Mouse (Mus musculus): ENCODE results near the gene Zfp326. TPM values are rescaled to one million over a fixed set of nuclear protein-coding genes. Genes with fewer than 3 reads are reported as not detected.
A peak's percentile ranks its signal among the peaks of the same experiment; 100 is the strongest.

The Zfp326 gene
- polyA plus RNA-seq, 1 experiment from 2014 or later, result 44.1 TPM

DNA sequence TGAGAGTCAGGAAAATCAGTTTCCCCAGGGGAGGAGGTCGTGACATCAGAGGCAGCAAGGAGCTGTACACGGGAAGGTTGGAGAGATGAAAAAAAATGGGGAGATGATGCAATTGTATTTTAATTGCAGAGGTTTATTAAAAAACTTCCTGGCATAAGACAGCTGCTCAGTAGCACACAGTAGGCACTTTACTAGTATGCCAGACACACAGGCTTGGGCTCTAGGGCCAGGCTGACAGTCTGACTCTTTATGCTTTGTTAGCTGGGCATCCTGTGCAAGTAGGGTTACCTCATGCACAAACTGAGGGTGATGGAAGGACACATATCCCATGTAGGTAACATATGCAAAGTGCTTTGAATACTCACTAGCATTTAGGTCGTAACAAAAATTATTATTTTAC is 5.2 kb upstream of the Zfp326 start:
- Histone ChIP-seq H3K9ac (ENCODE audit: low read length) (no peak overlapping the region), H3K9me3 (ENCODE audit: control insufficient read depth, low read length) (no peaks in the 10 kb centered on the region), H3K27ac (replicated peaks; ENCODE audit: low read depth, low read length) (no peak overlapping the region), H3K4me2 (ENCODE audit: low read depth, severe bottlenecking) (no peak overlapping the region), H3K27me3 (ENCODE audit: control insufficient read depth, insufficient read depth, low read length) (no peaks in the 10 kb centered on the region), H3K36me3 (ENCODE audit: control insufficient read depth, insufficient read depth, low read length) (no peaks in the 10 kb centered on the region), H3K4me1 (ENCODE audit: control insufficient read depth, insufficient read depth, low read length) (no peaks in the 10 kb centered on the region), H3K4me3 (ENCODE audit: low read depth, low read length) (no peak overlapping the region)
- ATAC-seq (ENCODE audit: insufficient number of reproducible peaks, low FRiP score, low TSS enrichment, low read depth), result no peak
- 85% methylated on average over 3 of the region's 3 CpGs for WGBS
- no peak for DNase-seq (ENCODE audit: low spot score)

DNA sequence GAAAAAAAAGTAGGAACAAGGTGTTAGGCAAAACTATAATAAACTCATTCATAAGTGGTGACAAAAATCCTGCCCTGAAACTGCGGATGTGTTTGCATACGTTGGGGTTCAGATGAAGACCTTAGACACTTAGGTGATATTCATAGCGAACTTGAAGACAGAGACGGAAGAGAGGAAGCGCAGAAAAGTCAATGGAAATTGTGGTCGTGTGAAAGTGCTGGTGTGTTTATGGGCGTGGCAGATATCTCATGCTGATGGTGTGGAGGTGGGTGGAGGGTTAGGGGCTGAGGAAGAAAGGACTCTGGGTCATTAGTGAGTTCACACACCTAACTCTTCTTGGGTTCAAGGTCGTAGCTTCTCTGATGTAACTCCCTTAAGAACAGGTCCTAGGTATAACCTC is 4.2 kb upstream of the Zfp326 start:
- DNase-seq (ENCODE audit: low spot score) (no peak), ATAC-seq (ENCODE audit: insufficient number of reproducible peaks, low FRiP score, low TSS enrichment, low read depth) (no peak)
- no peaks in the 10 kb centered on the region for H3K36me3 ChIP-seq (ENCODE audit: control insufficient read depth, insufficient read depth, low read length)
- no peak overlapping the region for H3K9ac ChIP-seq (ENCODE audit: low read length)
- H3K27ac ChIP-seq (replicated peaks; ENCODE audit: low read depth, low read length), result no peak overlapping the region
- WGBS, result 77% methylated on average over 8 of the region's 8 CpGs
- no peaks in the 10 kb centered on the region for H3K4me1 ChIP-seq (ENCODE audit: control insufficient read depth, insufficient read depth, low read length)
- H3K4me2 ChIP-seq (ENCODE audit: low read depth, severe bottlenecking), result no peak overlapping the region
- H3K4me3 ChIP-seq (ENCODE audit: low read depth, low read length), result no peak overlapping the region
- no peaks in the 10 kb centered on the region for H3K9me3 ChIP-seq (ENCODE audit: control insufficient read depth, low read length)
- H3K27me3 ChIP-seq (ENCODE audit: control insufficient read depth, insufficient read depth, low read length), result no peaks in the 10 kb centered on the region

DNA sequence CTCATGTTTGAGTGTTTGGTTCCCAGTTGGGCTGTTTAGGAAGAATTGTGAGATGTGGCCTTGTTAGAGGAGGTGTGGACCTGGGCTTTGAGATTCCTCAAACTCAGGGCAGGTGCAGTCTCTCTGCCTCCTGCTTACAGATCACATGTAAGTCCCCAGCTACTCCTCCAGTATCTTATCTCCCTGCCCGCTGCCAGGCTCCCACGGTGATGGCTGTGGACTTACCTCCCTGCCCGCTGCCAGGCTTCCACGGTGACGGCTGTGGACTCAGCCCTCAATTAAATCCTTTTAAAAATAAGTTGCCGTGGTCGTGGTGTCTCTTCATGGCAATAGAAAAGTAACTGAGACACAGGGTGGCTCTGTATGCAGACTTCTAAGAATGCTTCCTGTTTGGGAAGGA is 3.4 kb upstream of the Zfp326 start:
- Histone ChIP-seq H3K27me3 (ENCODE audit: control insufficient read depth, insufficient read depth, low read length) (no peaks in the 10 kb centered on the region), H3K4me3 (ENCODE audit: low read depth, low read length) (no peak overlapping the region), H3K9me3 (ENCODE audit: control insufficient read depth, low read length) (no peaks in the 10 kb centered on the region), H3K27ac (replicated peaks; ENCODE audit: low read depth, low read length) (no peak overlapping the region), H3K36me3 (ENCODE audit: control insufficient read depth, insufficient read depth, low read length) (no peaks in the 10 kb centered on the region), H3K4me2 (ENCODE audit: low read depth, severe bottlenecking) (no peak overlapping the region), H3K4me1 (ENCODE audit: control insufficient read depth, insufficient read depth, low read length) (peaks cover 3% of the 10 kb centered on the region; the same call in 1 of the 2 replicates), H3K9ac (ENCODE audit: low read length) (no peak overlapping the region)
- no peak for DNase-seq (ENCODE audit: low spot score)
- WGBS, result 68% methylated on average over 7 of the region's 7 CpGs
- no peak for ATAC-seq (ENCODE audit: insufficient number of reproducible peaks, low FRiP score, low TSS enrichment, low read depth)

DNA sequence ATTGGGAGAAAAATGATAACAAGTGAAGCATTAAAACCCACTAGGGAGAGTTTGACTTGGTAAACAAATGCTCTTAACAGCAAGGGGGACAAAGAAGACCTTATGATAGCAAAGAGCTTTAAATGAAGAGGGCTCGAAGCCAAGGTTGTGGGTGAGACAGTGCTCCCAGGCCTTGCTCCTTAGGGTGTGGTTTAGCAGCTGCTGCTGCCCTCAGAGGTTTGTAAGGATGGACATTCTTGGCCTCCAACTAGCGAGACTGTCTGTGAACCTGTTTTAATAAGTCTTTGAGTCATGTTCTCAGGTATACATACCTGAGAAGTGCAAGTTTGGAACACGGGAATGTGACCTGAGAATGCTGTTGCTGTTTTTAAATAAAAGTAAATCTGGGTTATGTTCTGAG is 2.6 kb upstream of the Zfp326 start:
- Histone ChIP-seq H3K27me3 (ENCODE audit: control insufficient read depth, insufficient read depth, low read length) (no peaks in the 10 kb centered on the region), H3K9me3 (ENCODE audit: control insufficient read depth, low read length) (no peaks in the 10 kb centered on the region), H3K4me3 (ENCODE audit: low read depth, low read length) (no peak overlapping the region), H3K4me1 (ENCODE audit: control insufficient read depth, insufficient read depth, low read length) (peaks cover 12% of the 10 kb centered on the region; the same call in 1 of the 2 replicates), H3K36me3 (ENCODE audit: control insufficient read depth, insufficient read depth, low read length) (no peaks in the 10 kb centered on the region), H3K9ac (ENCODE audit: low read length) (no peak overlapping the region), H3K27ac (replicated peaks; ENCODE audit: low read depth, low read length) (no peak overlapping the region), H3K4me2 (ENCODE audit: low read depth, severe bottlenecking) (no peak overlapping the region)
- DNase-seq (ENCODE audit: low spot score), result no peak
- WGBS, result 74% methylated on average over 3 of the region's 3 CpGs
- ATAC-seq (ENCODE audit: insufficient number of reproducible peaks, low FRiP score, low TSS enrichment, low read depth), result no peak

DNA sequence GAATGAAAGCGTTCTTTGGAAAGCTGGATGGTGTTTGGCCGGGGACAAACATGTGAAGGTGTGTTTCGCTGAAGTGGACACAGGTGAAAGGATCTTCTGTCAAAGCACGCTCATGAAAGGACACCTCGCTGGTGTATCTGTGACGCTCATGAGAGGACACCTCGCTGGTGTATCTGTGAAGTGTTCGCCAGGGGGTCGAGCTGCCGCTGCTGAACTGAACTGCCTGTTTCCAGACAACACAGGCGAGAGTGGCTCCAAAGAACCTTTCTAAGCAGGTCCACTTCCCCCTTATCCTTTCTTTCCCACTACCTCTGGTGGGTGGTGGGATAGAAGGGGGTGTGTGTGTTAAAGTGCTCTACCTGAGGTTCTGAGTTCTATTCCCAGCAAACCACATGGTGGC is 1.9 kb upstream of the Zfp326 start:
- Histone ChIP-seq H3K4me3 (ENCODE audit: low read depth, low read length) (no peak overlapping the region), H3K4me1 (ENCODE audit: control insufficient read depth, insufficient read depth, low read length) (peaks cover 12% of the 10 kb centered on the region; the same call in 1 of the 2 replicates), H3K9me3 (ENCODE audit: control insufficient read depth, low read length) (no peaks in the 10 kb centered on the region), H3K27ac (replicated peaks; ENCODE audit: low read depth, low read length) (no peak overlapping the region), H3K9ac (ENCODE audit: low read length) (no peak overlapping the region), H3K36me3 (ENCODE audit: control insufficient read depth, insufficient read depth, low read length) (no peaks in the 10 kb centered on the region), H3K27me3 (ENCODE audit: control insufficient read depth, insufficient read depth, low read length) (no peaks in the 10 kb centered on the region), H3K4me2 (ENCODE audit: low read depth, severe bottlenecking) (no peak overlapping the region)
- ATAC-seq (ENCODE audit: insufficient number of reproducible peaks, low FRiP score, low TSS enrichment, low read depth) (no peak), DNase-seq (ENCODE audit: low spot score) (no peak)
- 95% methylated on average over 11 of the region's 11 CpGs for WGBS

DNA sequence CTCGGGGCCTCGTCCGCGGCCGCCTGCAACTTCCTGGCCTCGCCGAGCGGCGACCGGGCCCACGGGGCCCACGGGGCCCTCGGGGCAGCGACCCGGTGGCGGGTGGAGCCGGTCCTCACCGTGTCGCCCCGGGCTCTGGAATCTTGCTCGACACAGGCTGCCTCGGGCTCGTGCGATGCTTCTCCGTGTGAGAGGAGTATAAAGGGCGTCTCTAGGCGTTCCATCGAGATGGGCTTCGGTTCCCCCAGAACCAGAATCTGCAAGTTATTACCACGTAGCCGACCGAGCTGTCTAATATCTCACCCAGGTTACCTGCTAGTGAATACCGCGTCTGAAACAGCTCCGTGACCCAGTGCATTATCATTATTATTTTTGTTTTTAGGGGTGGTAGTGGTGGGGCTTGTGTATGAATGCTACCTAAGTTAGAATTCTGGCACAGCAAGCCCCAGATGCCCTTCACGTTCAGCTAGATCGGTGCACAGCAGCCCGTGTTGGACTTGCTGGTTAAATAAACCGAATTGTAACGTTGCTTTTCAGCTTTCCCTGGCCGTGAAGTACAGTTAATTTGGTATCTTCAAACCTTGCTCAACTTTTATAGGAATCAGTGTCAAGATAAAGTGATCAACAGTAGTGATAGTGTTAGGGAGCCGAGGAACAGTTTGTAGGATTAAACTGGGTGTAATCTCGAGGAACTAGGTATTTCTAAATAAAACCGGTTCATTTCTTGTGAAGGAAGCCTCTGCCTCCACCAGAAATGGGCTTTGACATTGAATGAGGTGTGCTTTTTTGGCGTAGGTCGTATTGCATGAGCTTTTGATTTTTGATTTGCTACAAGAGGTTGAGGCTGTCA is 785 bp downstream of the Zfp326 start:
- under 1% methylated on average over 46 of the region's 46 CpGs for WGBS
- H3K9ac ChIP-seq (ENCODE audit: low read length), result peak overlapping the region; percentile 100
- H3K9me3 ChIP-seq (ENCODE audit: control insufficient read depth, low read length), result no peaks in the 10 kb centered on the region
- H3K27ac ChIP-seq (replicated peaks; ENCODE audit: low read depth, low read length), result peak overlapping the region; percentile 84
- peak overlapping the region; percentile 69 for H3K4me2 ChIP-seq (ENCODE audit: low read depth, severe bottlenecking)
- H3K4me1 ChIP-seq (ENCODE audit: control insufficient read depth, insufficient read depth, low read length), result peaks cover 12% of the 10 kb centered on the region; the same call in 1 of the 2 replicates
- ATAC-seq (ENCODE audit: insufficient number of reproducible peaks, low FRiP score, low TSS enrichment, low read depth) (no peak), DNase-seq (ENCODE audit: low spot score) (peak; percentile 64)
- H3K4me3 ChIP-seq (ENCODE audit: low read depth, low read length), result peak overlapping the region; percentile 96
- H3K36me3 ChIP-seq (ENCODE audit: control insufficient read depth, insufficient read depth, low read length), result no peaks in the 10 kb centered on the region; the same call in 1 of the 2 replicates
- H3K27me3 ChIP-seq (ENCODE audit: control insufficient read depth, insufficient read depth, low read length), result no peaks in the 10 kb centered on the region

DNA sequence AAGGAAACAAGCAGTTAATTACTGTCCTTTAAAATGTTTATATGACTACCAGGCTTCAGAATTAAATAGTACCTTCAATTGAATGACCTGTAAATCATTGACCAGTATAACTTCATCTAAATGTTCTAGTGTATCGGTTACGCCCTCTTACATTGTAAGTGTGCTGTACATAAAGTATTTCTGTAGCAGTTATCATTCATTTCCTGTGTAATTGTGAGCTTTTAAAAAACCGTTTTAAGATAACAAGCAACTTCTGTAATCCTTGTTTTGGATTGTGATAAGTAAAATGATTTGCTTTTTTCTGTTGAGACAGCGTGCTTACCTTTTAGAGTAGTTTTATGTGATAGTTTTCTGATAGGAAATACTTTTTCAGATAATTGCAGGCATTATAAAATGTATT is 11.0 kb downstream of the Zfp326 start:
- Histone ChIP-seq H3K4me2 (ENCODE audit: low read depth, severe bottlenecking) (no peak overlapping the region), H3K36me3 (ENCODE audit: control insufficient read depth, insufficient read depth, low read length) (peaks cover 7% of the 10 kb centered on the region; the same call in 1 of the 2 replicates), H3K4me3 (ENCODE audit: low read depth, low read length) (no peak overlapping the region), H3K27me3 (ENCODE audit: control insufficient read depth, insufficient read depth, low read length) (no peaks in the 10 kb centered on the region), H3K4me1 (ENCODE audit: control insufficient read depth, insufficient read depth, low read length) (no peaks in the 10 kb centered on the region), H3K9me3 (ENCODE audit: control insufficient read depth, low read length) (no peaks in the 10 kb centered on the region), H3K27ac (replicated peaks; ENCODE audit: low read depth, low read length) (no peak overlapping the region), H3K9ac (ENCODE audit: low read length) (no peak overlapping the region)
- 94% methylated on average over 4 of the region's 4 CpGs for WGBS
- DNase-seq (ENCODE audit: low spot score) (no peak), ATAC-seq (ENCODE audit: insufficient number of reproducible peaks, low FRiP score, low TSS enrichment, low read depth) (no peak)

DNA sequence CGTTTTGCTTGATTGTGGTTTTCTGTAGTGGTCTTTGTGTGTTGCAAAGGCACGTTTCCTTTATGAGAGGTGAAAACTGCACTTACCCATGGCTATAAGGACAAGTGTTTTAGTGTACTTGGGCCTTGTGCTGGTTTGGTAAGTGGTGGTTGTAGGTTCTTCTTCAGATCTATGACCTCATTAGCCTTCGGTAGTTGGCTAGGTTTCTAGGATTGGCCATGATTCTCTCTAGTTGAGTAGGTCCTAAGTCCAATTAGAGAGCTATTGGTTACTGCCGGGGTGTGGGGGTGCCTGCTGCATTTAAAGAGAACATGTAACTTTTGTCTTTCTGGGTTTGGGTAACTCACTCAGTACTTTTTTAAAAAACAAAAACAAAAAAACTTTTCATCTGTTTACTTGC is 21.8 kb downstream of the Zfp326 start:
- no peak overlapping the region for H3K9ac ChIP-seq (ENCODE audit: low read length)
- no peak for DNase-seq (ENCODE audit: low spot score)
- WGBS, result 93% methylated on average over 4 of the region's 4 CpGs
- ATAC-seq (ENCODE audit: insufficient number of reproducible peaks, low FRiP score, low TSS enrichment, low read depth), result no peak
- H3K36me3 ChIP-seq (ENCODE audit: control insufficient read depth, insufficient read depth, low read length), result peaks cover 9% of the 10 kb centered on the region
- H3K27ac ChIP-seq (replicated peaks; ENCODE audit: low read depth, low read length), result no peak overlapping the region
- H3K27me3 ChIP-seq (ENCODE audit: control insufficient read depth, insufficient read depth, low read length), result no peaks in the 10 kb centered on the region
- H3K9me3 ChIP-seq (ENCODE audit: control insufficient read depth, low read length), result no peaks in the 10 kb centered on the region
- H3K4me3 ChIP-seq (ENCODE audit: low read depth, low read length), result no peak overlapping the region
- no peaks in the 10 kb centered on the region for H3K4me1 ChIP-seq (ENCODE audit: control insufficient read depth, insufficient read depth, low read length)
- H3K4me2 ChIP-seq (ENCODE audit: low read depth, severe bottlenecking), result no peak overlapping the region

All from limb, embryonic 11.5 days (tissue).